Mouse (Mus musculus): ENCODE data around the gene Grin2d.

GRCm38 (mm10) chr7:45842950-45843744 lies 35.0 kb downstream of the Grin2d start:
- TF ChIP-seq E2F4 (IDR thresholded peaks at IDR 0.05; ENCODE audit: insufficient read depth), result no peak
- no peak for TF ChIP-seq MAX (IDR thresholded peaks at IDR 0.05; ENCODE audit: low read depth)
- TF ChIP-seq POLR2A (IDR thresholded peaks at IDR 0.05; ENCODE audit: insufficient read length, low read depth), result no peak
- no peak for TF ChIP-seq SRF (IDR thresholded peaks at IDR 0.05; ENCODE audit: control insufficient read depth, insufficient read length, low read depth)
- no peak for TF ChIP-seq USF1 (IDR thresholded peaks at IDR 0.05; ENCODE audit: low read depth)
- TF ChIP-seq REST (IDR thresholded peaks at IDR 0.05; ENCODE audit: insufficient read depth, insufficient read length), result no peak
- TF ChIP-seq POLR2AphosphoS2 (IDR thresholded peaks at IDR 0.05; ENCODE audit: insufficient read length, low read depth), result no peak
- no peak for TF ChIP-seq CEBPB (IDR thresholded peaks at IDR 0.05; ENCODE audit: insufficient read depth, poor library complexity, severe bottlenecking)
- TF ChIP-seq MYOG (IDR thresholded peaks at IDR 0.05; ENCODE audit: control insufficient read depth in 1 of 3, insufficient read depth in 1 of 3, insufficient read length in 2 of 3, low read depth in 2 of 3), result no peak
- TF ChIP-seq TCF12 (IDR thresholded peaks at IDR 0.05; ENCODE audit: insufficient read depth, poor library complexity, severe bottlenecking), result no peak

Data from myocyte (in vitro differentiated cells).